Mouse (Mus musculus) heart, embryonic 10.5 days (tissue): ENCODE data around the gene Gm20388. TPM values are rescaled to one million over a fixed set of nuclear protein-coding genes. Genes with fewer than 3 reads are reported as not detected.
A peak's percentile ranks its signal among the peaks of the same experiment; 100 is the strongest.

Experiments
- DNase-seq: peaks from one replicate; pipeline ENCODE4 v3.0.0-alpha.2; 2017; ENCODE audit warnings: low spot score
- H3K27ac ChIP-seq: fragments of 300-500 bp; sonication (generic); 2 replicates; pipeline ENCODE4 v1.5.1; 2016; ENCODE audit warnings: mild to moderate bottlenecking
- H3K27me3 ChIP-seq: fragments of 300-500 bp; sonication (generic); 2 replicates; pipeline ENCODE4 v1.6.1; 2016; ENCODE audit warnings: mild to moderate bottlenecking; ENCODE audit not compliant: poor library complexity, insufficient read depth, severe bottlenecking
- H3K36me3 ChIP-seq: fragments of 300-500 bp; sonication (generic); 2 replicates; pipeline ENCODE4 v1.6.1; 2016; ENCODE audit warnings: mild to moderate bottlenecking, moderate library complexity
- H3K4me1 ChIP-seq: fragments of 300-500 bp; sonication (generic); 2 replicates; pipeline ENCODE4 v1.6.1; 2016; ENCODE audit warnings: mild to moderate bottlenecking
- H3K4me3 ChIP-seq: fragments of 300-500 bp; sonication (generic); 2 replicates; pipeline ENCODE4 v1.5.1; 2016; ENCODE audit warnings: mild to moderate bottlenecking, moderate library complexity
- H3K9me3 ChIP-seq: fragments of 300-500 bp; sonication (generic); 2 replicates; pipeline ENCODE4 v1.6.1; 2016; ENCODE audit warnings: mild to moderate bottlenecking, moderate library complexity
- WGBS: fragments of 180-500 bp; shearing (Covaris S2); methylation state at CpG from one replicate; pipeline ENCODE4 v1.1.7; 2016; 5-methylcytosine and 5-hydroxymethylcytosine counted together
- polyA plus RNA-seq: library from polyadenylated mRNA; unstranded; fragments of >200 nt; fragmentation: Nextera tagmentation; extraction: Ambion mirVana; gene quantifications from 2 replicates; pipeline ENCODE4 v1.2.1, GENCODE M21; 2016

Gene Gm20388
- polyA plus RNA-seq, 1 experiment from 2014 or later = 4.5 TPM

DNA sequence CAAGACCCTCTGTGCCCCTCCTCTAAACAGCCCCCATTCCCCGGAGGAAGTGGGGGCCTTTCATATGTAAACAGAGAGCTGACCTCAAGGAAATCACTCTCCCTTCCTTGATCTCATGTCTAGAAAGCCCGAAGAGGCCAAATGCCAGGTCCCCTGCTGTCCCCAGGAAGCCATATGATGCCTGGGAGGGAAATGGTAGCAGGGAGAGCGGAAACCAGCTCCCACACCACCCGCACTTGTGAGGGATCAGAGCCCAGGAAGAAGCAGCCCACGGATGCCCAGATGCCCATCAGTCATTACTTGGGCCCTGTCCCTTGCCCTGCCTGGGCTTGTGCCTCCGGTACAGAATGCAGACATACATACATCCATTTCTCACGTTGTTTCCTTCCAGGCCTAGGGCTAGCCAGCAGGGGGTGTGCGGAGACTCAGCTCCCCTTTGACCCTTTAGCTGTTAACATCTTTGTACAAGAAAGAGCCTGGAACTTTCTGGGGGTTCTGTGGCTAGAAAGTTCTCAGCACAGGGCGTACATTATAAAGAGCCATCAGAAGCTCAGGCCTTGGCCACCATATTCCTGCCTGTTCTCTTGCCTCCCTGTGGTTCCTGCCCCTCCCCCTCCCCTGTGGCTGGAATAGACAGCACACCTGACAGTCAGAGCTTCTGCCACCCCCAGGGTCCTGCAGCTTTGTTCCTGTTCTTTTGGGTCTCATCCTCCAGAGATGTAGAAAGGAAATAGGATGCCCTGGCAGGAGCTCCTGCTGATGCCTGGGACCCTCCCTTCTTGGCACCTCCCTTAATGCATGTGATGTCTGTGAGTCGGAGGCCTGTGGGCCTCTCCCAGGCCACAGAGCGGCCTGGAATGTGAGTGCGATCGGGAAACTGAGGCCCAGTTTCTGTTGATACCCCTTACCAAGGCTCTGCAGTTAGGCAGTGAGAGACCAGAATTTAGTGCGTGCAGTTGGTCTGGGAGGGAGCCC, 497.9 kb downstream of the Gm20388 start:
- H3K9me3 ChIP-seq = no peaks in the 10 kb centered on the region
- H3K4me3 ChIP-seq = no peak overlapping the region
- peaks cover 19% of the 10 kb centered on the region for H3K27me3 ChIP-seq
- H3K36me3 ChIP-seq = no peaks in the 10 kb centered on the region
- DNase-seq = no peak
- peaks cover 77% of the 10 kb centered on the region for H3K4me1 ChIP-seq
- whole genome bisulfite sequencing = 38% methylated on average over 14 of the region's 14 CpGs
- peak overlapping the region; percentile 73 for H3K27ac ChIP-seq

DNA sequence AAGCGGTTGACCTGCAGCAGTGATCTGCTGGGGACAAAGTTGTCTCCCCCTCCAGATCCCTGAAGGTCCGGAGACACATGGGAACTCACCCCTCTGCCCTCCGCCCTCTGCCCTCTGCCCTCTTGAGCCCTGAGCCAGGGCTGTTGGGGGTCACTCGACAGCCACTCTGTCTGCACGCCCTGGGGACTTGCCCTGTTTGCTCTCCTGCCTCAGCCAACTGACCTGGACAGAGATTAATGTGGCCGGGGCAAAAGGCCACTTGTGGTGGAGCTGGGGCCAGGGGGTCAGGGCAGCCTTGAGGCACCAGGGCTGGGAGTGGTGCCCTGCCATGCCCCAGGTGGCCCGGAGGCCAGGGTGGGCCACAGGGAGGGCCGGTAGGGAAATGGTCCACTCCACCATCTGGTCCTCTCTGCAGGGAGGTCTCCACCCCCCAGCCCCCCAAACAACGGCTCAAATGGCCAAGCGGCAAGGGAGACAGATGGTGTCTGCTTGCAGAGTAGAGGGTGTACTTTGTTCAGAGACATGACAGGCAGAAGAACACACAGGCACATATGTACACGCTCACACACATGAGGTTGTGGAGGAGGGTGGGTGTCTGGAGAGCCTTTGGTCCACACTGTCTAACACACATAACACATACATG, 498.9 kb downstream of the Gm20388 start:
- no peak for DNase-seq
- WGBS = 42% methylated on average over 11 of the region's 11 CpGs
- H3K4me1 ChIP-seq = peaks cover 74% of the 10 kb centered on the region

DNA sequence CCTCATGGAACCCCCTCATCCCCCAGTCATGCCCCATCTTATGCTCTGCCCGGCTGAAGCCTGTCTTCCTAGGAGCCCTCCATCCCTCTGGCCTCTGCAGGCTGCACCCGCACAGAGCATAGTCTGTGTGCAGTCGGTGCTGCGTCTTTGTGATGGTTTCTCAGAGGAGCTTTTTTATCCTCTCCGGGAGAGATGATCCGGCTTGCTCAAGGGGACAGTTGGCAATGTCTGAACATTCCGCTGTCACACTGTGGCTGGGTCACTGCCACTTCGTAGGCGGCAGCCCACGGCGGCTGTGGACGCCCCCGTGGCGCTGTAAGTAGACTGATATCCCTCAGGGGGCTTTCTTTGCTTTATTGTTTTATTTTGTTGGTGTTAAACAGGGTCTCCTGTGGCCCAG, 500.4 kb downstream of the Gm20388 start:
- peaks cover 85% of the 10 kb centered on the region for H3K4me1 ChIP-seq
- no peaks in the 10 kb centered on the region for H3K9me3 ChIP-seq
- DNase-seq = no peak
- H3K36me3 ChIP-seq = no peaks in the 10 kb centered on the region
- H3K27ac ChIP-seq = no peak overlapping the region
- H3K4me3 ChIP-seq = no peak overlapping the region
- peaks cover 28% of the 10 kb centered on the region for H3K27me3 ChIP-seq
- 84% methylated on average over 14 of the region's 14 CpGs for WGBS

More for the DNA sequence above, 498.9 kb downstream of the Gm20388 start:
- no peak overlapping the region for H3K4me3 ChIP-seq
- peaks cover 24% of the 10 kb centered on the region for H3K27me3 ChIP-seq
- no peaks in the 10 kb centered on the region for H3K36me3 ChIP-seq
- H3K9me3 ChIP-seq = no peaks in the 10 kb centered on the region
- H3K27ac ChIP-seq = peak overlapping the region; percentile 73

DNA sequence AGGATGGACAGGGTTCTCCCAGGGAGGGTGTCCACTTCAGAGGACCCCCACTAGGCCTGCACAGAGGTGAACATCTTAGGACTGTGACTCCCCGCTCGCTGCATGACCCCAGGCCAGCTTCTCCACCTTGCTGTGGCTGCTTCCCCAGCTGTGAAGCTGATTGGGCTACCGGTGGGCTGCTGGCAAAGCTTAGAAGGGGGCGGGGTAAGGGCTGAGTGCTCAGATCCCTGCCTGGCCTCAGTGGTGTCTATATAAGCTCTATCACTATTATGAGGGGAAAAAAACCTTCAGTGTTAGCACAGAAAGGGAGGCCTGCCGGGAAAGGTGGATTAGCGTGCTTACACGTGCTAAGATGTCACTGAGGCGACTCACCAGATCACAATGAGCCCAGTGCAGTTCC, 501.2 kb downstream of the Gm20388 start:
- Histone ChIP-seq H3K4me1 (peaks cover 89% of the 10 kb centered on the region), H3K9me3 (no peaks in the 10 kb centered on the region), H3K27me3 (peaks cover 28% of the 10 kb centered on the region), H3K27ac (0 out of 2 replicates have a peak overlapping the region, but pooled peaks have one; percentile 18), H3K36me3 (no peaks in the 10 kb centered on the region), H3K4me3 (no peak overlapping the region)
- no peak for DNase-seq
- 48% methylated on average over 8 of the region's 8 CpGs for WGBS

DNA sequence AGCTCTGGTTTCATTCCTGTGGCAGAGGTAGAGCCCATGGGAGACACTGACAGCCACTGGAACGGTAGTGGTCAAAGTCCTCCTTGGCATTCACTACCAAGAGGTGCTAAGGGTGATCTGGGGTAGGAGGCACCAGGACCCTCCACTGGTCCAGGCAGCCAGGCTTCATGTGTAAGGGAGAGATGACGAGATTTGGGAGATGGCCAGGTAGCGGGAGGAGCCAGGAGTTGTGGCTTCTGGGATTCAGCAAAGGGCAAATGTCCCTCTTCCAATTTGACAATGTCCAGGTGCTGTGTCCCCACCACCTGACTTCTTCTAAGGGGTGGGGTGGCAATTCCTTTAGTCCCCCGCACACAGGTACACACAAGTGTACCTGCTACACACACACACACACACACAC, 501.7 kb downstream of the Gm20388 start:
- DNase-seq = no peak
- 81% methylated on average over 4 of the region's 4 CpGs for WGBS
- no peak overlapping the region for H3K4me3 ChIP-seq
- no peaks in the 10 kb centered on the region for H3K36me3 ChIP-seq
- H3K9me3 ChIP-seq = no peaks in the 10 kb centered on the region
- peaks cover 28% of the 10 kb centered on the region for H3K27me3 ChIP-seq
- H3K4me1 ChIP-seq = peaks cover 89% of the 10 kb centered on the region
- no peak overlapping the region for H3K27ac ChIP-seq

DNA sequence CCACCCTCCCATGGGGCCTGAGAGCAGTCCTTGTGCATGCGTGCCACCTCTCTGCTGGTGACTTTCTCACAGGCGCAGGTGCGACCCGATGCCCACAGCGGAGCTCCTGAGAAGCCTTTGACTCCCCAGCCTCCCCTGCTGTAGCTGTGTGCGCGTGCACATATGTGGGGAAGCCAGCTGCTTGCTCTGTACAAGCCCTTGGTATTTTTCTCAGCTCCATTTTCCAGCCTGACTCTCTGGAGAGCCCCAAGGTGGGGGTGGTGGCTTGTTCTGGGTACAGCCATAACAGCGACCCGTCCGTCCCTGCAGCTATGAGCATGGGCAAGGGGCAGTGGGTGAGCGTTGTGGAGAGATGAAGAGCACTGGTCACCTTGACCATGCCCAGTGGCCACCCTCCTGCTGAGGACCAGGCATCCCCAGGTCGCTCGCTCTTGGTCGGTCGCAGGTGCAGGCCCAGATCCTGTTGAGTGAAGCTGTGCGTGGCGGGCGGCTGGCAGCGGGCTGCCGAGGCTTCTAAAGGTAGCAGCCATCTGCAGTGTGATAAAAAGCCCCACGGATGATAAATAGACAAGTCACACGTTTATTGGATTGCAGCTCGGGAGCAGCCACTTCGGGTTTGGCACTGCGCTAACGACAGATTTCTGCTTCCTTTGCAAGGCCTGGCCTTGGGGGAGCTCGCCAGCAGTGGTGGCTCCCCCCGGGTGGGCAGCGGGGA, 502.4 kb downstream of the Gm20388 start:
- Histone ChIP-seq H3K9me3 (no peaks in the 10 kb centered on the region), H3K4me1 (peaks cover 89% of the 10 kb centered on the region), H3K4me3 (no peak overlapping the region), H3K27ac (no peak overlapping the region), H3K27me3 (peaks cover 28% of the 10 kb centered on the region), H3K36me3 (no peaks in the 10 kb centered on the region)
- DNase-seq = no peak
- WGBS = 77% methylated on average over 29 of the region's 29 CpGs

DNA sequence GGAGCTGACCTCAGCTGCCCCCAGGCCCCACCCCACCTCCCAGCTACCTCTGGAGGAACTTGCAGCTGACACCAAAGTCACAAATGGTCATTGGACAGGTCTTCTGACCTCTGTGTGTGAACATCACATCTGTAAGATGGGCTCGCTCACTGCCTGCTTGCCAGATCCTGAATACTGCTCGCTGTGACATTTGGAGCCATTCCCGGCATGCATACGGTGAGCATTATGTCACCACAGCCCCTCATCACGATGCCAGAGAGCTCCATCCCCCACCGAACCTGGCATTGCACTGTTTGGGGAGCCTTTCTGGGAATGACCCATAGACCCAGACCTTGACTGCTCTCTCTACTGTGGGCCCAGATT, 503.0 kb downstream of the Gm20388 start:
- Histone ChIP-seq H3K4me1 (peaks cover 88% of the 10 kb centered on the region), H3K27ac (no peak overlapping the region; the same call in 1 of the 2 replicates)
- 68% methylated on average over 6 of the region's 6 CpGs for WGBS

DNA sequence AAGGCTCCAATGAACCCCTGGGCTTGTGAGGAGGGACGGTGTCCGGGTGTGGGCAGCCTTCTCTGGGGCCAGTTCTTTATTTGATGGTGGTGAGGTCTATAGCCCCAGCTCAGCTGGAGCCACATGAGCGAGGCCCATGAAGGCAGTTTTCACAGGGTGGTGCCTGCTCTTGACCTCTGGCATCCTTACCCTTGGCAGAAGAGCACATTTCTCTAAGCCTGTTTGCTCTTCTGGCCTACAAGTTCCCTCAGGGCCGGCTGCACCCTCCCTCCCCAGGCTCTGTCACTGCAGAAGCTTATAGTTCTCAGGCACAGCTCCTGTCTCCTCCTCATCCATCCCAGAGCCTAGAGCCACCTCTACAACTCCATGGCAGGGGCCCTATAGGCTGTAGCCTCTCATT, 503.6 kb downstream of the Gm20388 start:
- no peak overlapping the region for H3K4me3 ChIP-seq
- DNase-seq = no peak
- peak overlapping the region; percentile 62; the same call in 1 of the 2 replicates for H3K27ac ChIP-seq
- peaks cover 88% of the 10 kb centered on the region for H3K4me1 ChIP-seq
- peaks cover 28% of the 10 kb centered on the region for H3K27me3 ChIP-seq
- H3K9me3 ChIP-seq = no peaks in the 10 kb centered on the region
- no peaks in the 10 kb centered on the region for H3K36me3 ChIP-seq
- WGBS = 74% methylated on average over 4 of the region's 4 CpGs

More for the DNA sequence above, 503.0 kb downstream of the Gm20388 start:
- Histone ChIP-seq H3K9me3 (no peaks in the 10 kb centered on the region), H3K36me3 (no peaks in the 10 kb centered on the region), H3K27me3 (peaks cover 28% of the 10 kb centered on the region), H3K4me3 (no peak overlapping the region)
- DNase-seq = no peak

DNA sequence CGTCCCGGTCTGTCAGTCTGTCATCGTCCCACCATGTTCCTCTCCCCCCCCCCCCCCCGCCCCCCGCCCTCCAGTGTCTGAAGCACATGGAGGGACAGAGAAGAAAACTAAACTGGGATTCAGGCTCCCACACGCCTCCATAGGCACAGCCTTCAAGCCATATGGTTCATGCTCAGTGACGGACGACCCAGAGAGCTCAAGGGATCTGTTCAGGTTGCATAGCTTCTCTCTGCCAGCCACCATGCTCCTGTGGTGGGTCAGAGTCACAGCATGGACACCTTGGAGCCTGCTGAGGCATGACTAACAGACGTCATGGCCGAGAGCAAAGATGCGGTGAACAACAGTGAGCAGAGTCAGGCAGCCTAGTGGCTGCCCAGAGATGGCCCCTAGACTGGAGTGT, 504.8 kb downstream of the Gm20388 start:
- no peaks in the 10 kb centered on the region for H3K36me3 ChIP-seq
- DNase-seq = no peak
- H3K27me3 ChIP-seq = peaks cover 28% of the 10 kb centered on the region
- peak overlapping the region; percentile 90; the same call in 1 of the 2 replicates for H3K27ac ChIP-seq
- H3K9me3 ChIP-seq = no peaks in the 10 kb centered on the region
- peaks cover 89% of the 10 kb centered on the region for H3K4me1 ChIP-seq
- WGBS = 76% methylated on average over 10 of the region's 11 CpGs
- no peak overlapping the region for H3K4me3 ChIP-seq

DNA sequence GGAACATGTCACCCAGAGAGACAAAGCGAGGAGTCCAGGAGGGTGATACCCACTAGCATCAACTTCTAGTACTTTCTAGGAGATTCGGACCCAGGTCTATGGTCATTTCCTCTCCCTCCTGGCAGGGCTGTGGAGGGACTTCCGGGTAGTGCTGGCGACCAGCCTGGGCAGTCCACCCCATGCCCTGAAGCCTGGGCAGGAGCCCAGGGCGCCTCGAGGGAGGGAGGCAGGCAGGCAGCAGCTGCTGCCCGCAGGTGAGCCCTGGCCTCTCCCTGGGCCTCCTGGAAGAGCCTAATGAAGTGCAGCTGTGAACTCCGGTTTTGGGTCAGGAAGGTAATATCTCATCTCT, 505.5 kb downstream of the Gm20388 start:
- 46% methylated on average over 8 of the region's 8 CpGs for WGBS

DNA sequence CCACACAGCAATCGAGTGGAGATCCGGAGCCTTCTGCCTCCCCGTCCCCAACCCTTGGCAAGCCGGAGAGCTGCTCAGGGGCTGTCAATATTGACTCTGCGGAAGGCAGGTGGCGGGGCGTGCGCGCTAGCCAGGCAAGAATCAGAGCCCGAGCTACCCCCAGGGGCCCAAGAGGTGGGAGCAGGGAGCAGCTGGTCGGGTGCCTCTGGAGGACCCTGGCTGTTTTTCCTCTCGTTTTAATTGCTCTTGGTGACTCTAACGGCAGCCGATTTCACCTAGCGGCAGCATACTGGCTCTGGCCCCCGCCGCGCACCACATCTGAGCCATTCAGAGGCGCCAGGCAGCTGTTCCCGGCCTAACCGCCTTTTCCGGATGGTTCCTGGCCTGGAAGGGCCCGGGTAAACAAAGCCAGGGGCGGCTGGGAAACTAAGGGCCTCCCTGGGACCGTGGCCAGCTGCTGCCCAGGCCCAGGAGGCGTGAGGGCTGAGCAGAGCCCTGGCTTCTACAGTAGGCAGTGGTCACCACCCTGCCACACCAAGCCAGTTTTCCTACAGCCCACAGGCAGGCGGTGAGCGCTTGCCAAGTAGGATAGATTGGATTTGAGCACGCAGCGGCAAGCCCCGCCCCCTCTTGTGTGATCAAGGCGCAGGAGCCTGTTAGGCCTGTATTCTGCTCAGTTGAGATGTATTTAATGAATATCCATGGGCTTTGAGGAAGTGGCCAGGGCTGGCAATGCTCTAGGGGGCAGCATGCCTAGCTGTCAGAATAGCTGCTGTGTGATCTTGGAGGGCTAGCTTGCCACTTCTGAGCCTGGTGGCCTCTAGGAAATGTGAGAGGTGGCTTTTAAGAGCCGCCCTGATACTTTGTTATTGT, 506.1 kb downstream of the Gm20388 start:
- Histone ChIP-seq H3K27me3 (peaks cover 24% of the 10 kb centered on the region), H3K27ac (peak overlapping the region; percentile 90), H3K4me1 (peaks cover 91% of the 10 kb centered on the region), H3K9me3 (no peaks in the 10 kb centered on the region), H3K4me3 (peak overlapping the region; percentile 42), H3K36me3 (no peaks in the 10 kb centered on the region)
- 8% methylated on average over 33 of the region's 33 CpGs for WGBS
- DNase-seq = peak; percentile 89

More for the DNA sequence above, 505.5 kb downstream of the Gm20388 start:
- Histone ChIP-seq H3K4me3 (peak overlapping the region; percentile 42), H3K36me3 (no peaks in the 10 kb centered on the region), H3K9me3 (no peaks in the 10 kb centered on the region), H3K27me3 (peaks cover 25% of the 10 kb centered on the region), H3K4me1 (peaks cover 91% of the 10 kb centered on the region), H3K27ac (peak overlapping the region; percentile 90)
- no peak for DNase-seq

DNA sequence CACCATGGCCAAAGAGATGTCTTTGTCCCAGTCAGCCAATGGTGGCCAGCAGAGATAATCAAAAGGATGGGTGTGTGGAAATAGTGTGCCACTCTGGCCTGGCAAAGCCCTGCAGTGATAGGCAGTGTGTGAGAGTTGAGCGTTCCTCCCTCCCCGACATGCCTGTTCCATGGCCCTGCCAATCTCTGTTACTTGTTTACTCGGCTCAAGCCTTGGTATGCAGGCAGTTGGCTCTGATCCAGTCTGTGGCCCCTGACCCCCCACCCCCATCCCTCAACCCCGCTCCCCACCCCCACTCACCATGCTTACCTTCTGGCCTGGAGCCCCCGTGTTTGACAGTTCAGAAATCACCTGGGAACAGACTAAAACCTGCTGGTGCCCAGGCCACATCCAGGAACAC, 507.5 kb downstream of the Gm20388 start:
- Histone ChIP-seq H3K4me3 (no peak overlapping the region), H3K4me1 (peaks cover 93% of the 10 kb centered on the region), H3K27me3 (peaks cover 12% of the 10 kb centered on the region), H3K9me3 (no peaks in the 10 kb centered on the region), H3K36me3 (no peaks in the 10 kb centered on the region), H3K27ac (0 out of 2 replicates have a peak overlapping the region, but pooled peaks have one; percentile 43)
- 72% methylated on average over 5 of the region's 5 CpGs for WGBS
- no peak for DNase-seq
